Comparison of ENCODE assay signal across 15 mouse cellular contexts in genomic region chr11:95423505-95423904, GRCm38 (mm10). TPM values are rescaled to one million over a fixed set of nuclear protein-coding genes. Genes with fewer than 3 reads are reported as not detected.
DNase-seq lines count a peak whose midpoint lies in the region; ATAC-seq and TF ChIP-seq lines count a peak whose summit lies in the region.
"Had no signal": no experiment of that assay in that cellular context is flagged by ENCODE, and none has a peak within 500 bp of the region (broad histone marks: within the 10 kb centered on the region; RNA-seq: fewer than 3 reads in every experiment).

No protein-coding gene starts in this region.

- no peak for TF ChIP-seq POLR2A in liver, adult 2 months (IDR thresholded peaks at IDR 0.05; ENCODE audit: extremely low read depth, insufficient read depth, low read length)
- no peak for TF ChIP-seq POLR2A in brain, embryonic 14.5 days (IDR thresholded peaks at IDR 0.05; ENCODE audit: borderline replicate concordance, extremely low read depth, insufficient read depth, insufficient read length, poor library complexity, severe bottlenecking)

- no peak for ATAC-seq in embryonic facial prominence, embryonic 14.5 days (ENCODE audit: low read depth)
- ATAC-seq in liver, embryonic 11.5 days (replicated peaks; ENCODE audit: low FRiP score): no peak
- ATAC-seq: activated CD4-positive, CD25-positive, alpha-beta regulatory T cell, adult 4 months had no signal

- no peaks in the 10 kb centered on the region for H3K27me3 ChIP-seq in embryonic facial prominence, embryonic 14.5 days (replicated peaks; ENCODE audit: control insufficient read depth, insufficient read depth, low read length)
- no peaks in the 10 kb centered on the region for H3K27me3 ChIP-seq in embryonic facial prominence, embryonic 10.5 days (replicated peaks; ENCODE audit: low read depth, poor library complexity, severe bottlenecking)
- H3K27me3 ChIP-seq in liver, adult 2 months (ENCODE audit: control insufficient read depth, insufficient read depth, low read length): no peaks in the 10 kb centered on the region
- H3K27me3 ChIP-seq in liver, embryonic 11.5 days (replicated peaks; ENCODE audit: control insufficient read depth, insufficient read depth, low read length): no peaks in the 10 kb centered on the region
- no peaks in the 10 kb centered on the region for H3K27me3 ChIP-seq in E14TG2a.4 (ENCODE audit: insufficient read depth, low read length)
- H3K27me3 ChIP-seq: kidney, embryonic 15.5 days; liver, embryonic 13.5 days had no signal

- H3K4me3 ChIP-seq in embryonic facial prominence, embryonic 14.5 days (ENCODE audit: low read depth, low read length): no peak overlapping the region
- no peak overlapping the region for H3K4me3 ChIP-seq in embryonic facial prominence, embryonic 10.5 days
- H3K4me3 ChIP-seq in liver, adult 2 months (ENCODE audit: insufficient read depth, low read depth, low read length): no peak overlapping the region
- H3K4me3 ChIP-seq in liver, embryonic 11.5 days (ENCODE audit: low read depth, low read length): no peak overlapping the region
- H3K4me3 ChIP-seq in E14TG2a.4 (replicated peaks; ENCODE audit: low read length): no peak overlapping the region
- H3K4me3 ChIP-seq: erythroblast, embryonic 14.5 days; hindbrain, embryonic 10.5 days; kidney, embryonic 15.5 days; liver, embryonic 13.5 days had no signal

- peaks cover 32% of the 10 kb centered on the region; the same call in 1 of the 2 replicates for H3K79me2 ChIP-seq in liver, adult 2 months (ENCODE audit: control insufficient read depth, insufficient read depth, low read length)

- no peaks in the 10 kb centered on the region for H3K4me1 ChIP-seq in embryonic facial prominence, embryonic 14.5 days (ENCODE audit: control insufficient read depth, insufficient read depth, low read length)
- no peaks in the 10 kb centered on the region for H3K4me1 ChIP-seq in embryonic facial prominence, embryonic 10.5 days
- no peaks in the 10 kb centered on the region; the same call in none of the 2 replicates for H3K4me1 ChIP-seq in liver, adult 2 months (ENCODE audit: control insufficient read depth, insufficient read depth, low read length)
- no peaks in the 10 kb centered on the region for H3K4me1 ChIP-seq in liver, embryonic 11.5 days (replicated peaks; ENCODE audit: control insufficient read depth, insufficient read depth, low read length)
- peaks cover 9% of the 10 kb centered on the region; the same call in 1 of the 2 replicates for H3K4me1 ChIP-seq in E14TG2a.4 (replicated peaks; ENCODE audit: low read depth, low read length)
- H3K4me1 ChIP-seq: hindbrain, embryonic 10.5 days; kidney, embryonic 15.5 days; liver, embryonic 13.5 days had no signal

- 83% methylated on average over 3 of the region's 3 CpGs for WGBS in embryonic facial prominence, embryonic 14.5 days
- WGBS in embryonic facial prominence, embryonic 10.5 days: 84% methylated on average over 3 of the region's 3 CpGs
- 84% methylated on average over 3 of the region's 3 CpGs for WGBS in liver, adult 2 months
- 77% methylated on average over 3 of the region's 3 CpGs for WGBS in liver, embryonic 11.5 days

- no peaks in the 10 kb centered on the region for H3K9me3 ChIP-seq in embryonic facial prominence, embryonic 14.5 days (ENCODE audit: control insufficient read depth, low read length)
- no peaks in the 10 kb centered on the region for H3K9me3 ChIP-seq in embryonic facial prominence, embryonic 10.5 days
- H3K9me3 ChIP-seq in liver, embryonic 11.5 days (ENCODE audit: control insufficient read depth, low read length): no peaks in the 10 kb centered on the region
- no peaks in the 10 kb centered on the region for H3K9me3 ChIP-seq in E14TG2a.4 (ENCODE audit: low read length)
- H3K9me3 ChIP-seq: hindbrain, embryonic 10.5 days; kidney, embryonic 15.5 days; liver, embryonic 13.5 days had no signal

- H3K36me3 ChIP-seq in embryonic facial prominence, embryonic 14.5 days (ENCODE audit: control insufficient read depth, insufficient read depth, low read length): no peaks in the 10 kb centered on the region
- H3K36me3 ChIP-seq in embryonic facial prominence, embryonic 10.5 days (replicated peaks): peaks cover 25% of the 10 kb centered on the region
- H3K36me3 ChIP-seq in liver, adult 2 months (ENCODE audit: control insufficient read depth, insufficient read depth, low read length): peaks cover 4% of the 10 kb centered on the region; the same call in 1 of the 2 replicates
- no peaks in the 10 kb centered on the region; the same call in 1 of the 2 replicates for H3K36me3 ChIP-seq in liver, embryonic 11.5 days (ENCODE audit: control insufficient read depth, insufficient read depth, low read length)
- no peaks in the 10 kb centered on the region for H3K36me3 ChIP-seq in E14TG2a.4 (ENCODE audit: insufficient read depth, low read length)

- no peak overlapping the region for H3K4me2 ChIP-seq in embryonic facial prominence, embryonic 14.5 days (ENCODE audit: low read depth, low read length)
- H3K4me2 ChIP-seq in liver, embryonic 11.5 days: no peak overlapping the region
- H3K4me2 ChIP-seq: kidney, embryonic 15.5 days; liver, embryonic 13.5 days had no signal

- peak; percentile 64 for TF ChIP-seq CTCF in liver, adult 2 months (IDR thresholded peaks at IDR 0.05; ENCODE audit: low read depth, low read length)
- TF ChIP-seq CTCF in E14TG2a.4 (conservative IDR thresholded peaks at IDR 0.05; ENCODE audit: low read length): peak; percentile 74
- TF ChIP-seq CTCF in brain, embryonic 14.5 days (IDR thresholded peaks at IDR 0.05; ENCODE audit: borderline replicate concordance, extremely low read depth, insufficient read depth, insufficient read length): peak; percentile 22; the same call in 1 of the 2 replicates

- no peak for DNase-seq in embryonic facial prominence, embryonic 14.5 days (ENCODE audit: low spot score)
- DNase-seq in embryonic facial prominence, embryonic 10.5 days (ENCODE audit: low spot score): no peak
- no peak for DNase-seq in liver, adult 2 months (ENCODE audit: extremely low read depth, low read depth, low spot score)
- DNase-seq in liver, embryonic 11.5 days (ENCODE audit: low spot score): no peak
- DNase-seq in brain, embryonic 14.5 days (ENCODE audit: low read depth): no peak
- DNase-seq in layer of hippocampus, adult 9-10 months (ENCODE audit: low spot score): no peak
- DNase-seq in left cerebral cortex, adult 9 months (ENCODE audit: low spot score in 2 of 2): no peak
- DNase-seq: layer of hippocampus, postnatal 36 days; liver, embryonic 13.5 days; spleen, adult 18-20 months had no signal

- no peak overlapping the region for H3K9ac ChIP-seq in embryonic facial prominence, embryonic 14.5 days (ENCODE audit: low read depth, low read length)
- no peak overlapping the region for H3K9ac ChIP-seq in liver, adult 2 months (ENCODE audit: low read depth, low read length)
- no peak overlapping the region for H3K9ac ChIP-seq in liver, embryonic 11.5 days (ENCODE audit: low read depth, low read length)
- H3K9ac ChIP-seq: kidney, embryonic 15.5 days; liver, embryonic 13.5 days had no signal

- 0 out of 2 replicates have a peak overlapping the region, but pooled peaks have one; percentile 10 for H3K27ac ChIP-seq in embryonic facial prominence, embryonic 14.5 days (replicated peaks; ENCODE audit: low read depth, low read length)
- H3K27ac ChIP-seq in embryonic facial prominence, embryonic 10.5 days (replicated peaks): no peak overlapping the region
- H3K27ac ChIP-seq in liver, adult 2 months (replicated peaks; ENCODE audit: insufficient read depth, low read depth, low read length): no peak overlapping the region
- H3K27ac ChIP-seq in liver, embryonic 11.5 days (ENCODE audit: low read depth, low read length): no peak overlapping the region
- H3K27ac ChIP-seq: hindbrain, embryonic 10.5 days; kidney, embryonic 15.5 days; liver, embryonic 13.5 days had no signal

RNA-seq across cellular contexts. Expression of gene Spop, which starts 9.6 kb away (rescaled TPM):
- 98.3 and 106 TPM in 2 replicates for polyA plus RNA-seq in embryonic facial prominence, embryonic 14.5 days (2014; fragmentation: Nextera tagmentation; extraction: Ambion mirVana)
- 135 TPM in 2 replicates for polyA plus RNA-seq in embryonic facial prominence, embryonic 10.5 days (2016; fragmentation: Nextera tagmentation; extraction: Ambion mirVana)
- total RNA-seq in liver, adult 2 months (2014; rRNA removed): 39.3 and 48.7 TPM in 2 replicates
- 43.9 and 64.1 TPM in 2 replicates for polyA plus RNA-seq in liver, adult 2 months (2012; rRNA removed)
- polyA plus RNA-seq in liver, embryonic 11.5 days (2014; fragmentation: Nextera tagmentation; extraction: Ambion mirVana): 88.1 and 92.4 TPM in 2 replicates
- 44.8 and 71.4 TPM in 2 replicates for polyA plus RNA-seq in brain, embryonic 14.5 days (2012; rRNA removed)

RNA-seq across cellular contexts. Expression of gene Slc35b1, which starts 39.0 kb away (rescaled TPM):
- 105 and 108 TPM in 2 replicates for polyA plus RNA-seq in embryonic facial prominence, embryonic 14.5 days (2014; fragmentation: Nextera tagmentation; extraction: Ambion mirVana)
- 116 and 122 TPM in 2 replicates for polyA plus RNA-seq in embryonic facial prominence, embryonic 10.5 days (2016; fragmentation: Nextera tagmentation; extraction: Ambion mirVana)
- 58.6 and 63.7 TPM in 2 replicates for total RNA-seq in liver, adult 2 months (2014; rRNA removed)
- 81.0 and 92.0 TPM in 2 replicates for polyA plus RNA-seq in liver, adult 2 months (2012; rRNA removed)
- polyA plus RNA-seq in liver, embryonic 11.5 days (2014; fragmentation: Nextera tagmentation; extraction: Ambion mirVana): 78.8 and 86.8 TPM in 2 replicates
- 116 and 157 TPM in 2 replicates for polyA plus RNA-seq in brain, embryonic 14.5 days (2012; rRNA removed)

Comparison
In these comparisons a context has a peak if more than half of its experiments do, and no peak if none do; other contexts are left out.
1. CTCF ChIP-seq: peak in every context shown above with its lines; median percentile 74 in E14TG2a.4; 64 in liver, adult 2 months; 22 in brain, embryonic 14.5 days.